Mouse (Mus musculus): ENCODE results near the gene Gpr68. TPM values are rescaled to one million over a fixed set of nuclear protein-coding genes. Genes with fewer than 3 reads are reported as not detected.

Gpr68 gene
- polyA plus RNA-seq, 1 experiment from 2014 or later: 0.55 TPM

DNA sequence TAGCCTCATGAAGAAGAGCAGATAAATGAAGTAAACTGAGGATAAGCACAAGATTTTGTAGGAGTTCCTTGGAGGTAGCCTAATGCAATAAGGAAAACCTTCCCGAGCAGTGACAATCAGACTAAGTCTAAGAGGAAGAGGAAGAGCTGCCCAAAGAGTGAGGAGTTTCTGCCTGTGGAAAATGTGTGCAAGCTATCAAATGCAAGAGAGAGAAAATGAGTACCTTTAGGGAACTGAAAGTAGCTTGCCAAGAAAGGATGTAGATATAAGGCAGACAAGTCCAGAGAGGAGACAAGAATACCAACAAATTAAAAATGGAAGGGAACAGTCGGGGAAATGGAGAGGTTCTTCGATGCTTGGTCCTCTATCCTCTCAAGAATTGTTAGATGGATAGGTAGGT, 22.4 kb downstream of the Gpr68 start:
- Histone ChIP-seq H3K4me2 (ENCODE audit: low read length) (no peak overlapping the region), H3K27me3 (replicated peaks; ENCODE audit: control insufficient read depth, insufficient read depth, low read length) (no peaks in the 10 kb centered on the region), H3K27ac (ENCODE audit: low read depth, low read length) (no peak overlapping the region), H3K4me3 (ENCODE audit: low read depth, low read length) (no peak overlapping the region), H3K9ac (ENCODE audit: low read length) (no peak overlapping the region), H3K9me3 (replicated peaks; ENCODE audit: control insufficient read depth, low read length) (no peaks in the 10 kb centered on the region), H3K36me3 (ENCODE audit: control insufficient read depth, insufficient read depth, low read length) (no peaks in the 10 kb centered on the region), H3K4me1 (ENCODE audit: control insufficient read depth, insufficient read depth, low read length) (no peaks in the 10 kb centered on the region)
- DNase-seq (ENCODE audit: low spot score): no peak
- ATAC-seq: no peak
- 93% methylated on average over 3 of the region's 3 CpGs for WGBS

DNA sequence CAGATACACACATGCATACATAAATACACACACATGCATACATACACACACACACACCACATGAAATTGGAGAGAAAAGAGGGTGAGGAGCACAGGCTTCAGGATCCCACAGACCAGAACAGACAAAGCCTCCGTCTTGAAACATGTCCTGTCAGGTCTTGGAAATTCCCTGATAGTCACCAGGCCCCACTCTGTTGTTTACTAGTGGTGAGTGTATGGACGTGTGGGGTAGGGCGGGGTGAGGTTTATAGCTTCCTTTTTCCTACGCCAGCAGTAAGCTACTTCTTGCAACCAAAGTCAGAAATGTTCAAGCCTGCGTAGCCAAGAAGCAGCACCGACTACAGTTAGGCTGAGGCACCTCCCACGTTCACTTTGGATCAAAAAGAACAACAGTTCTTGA, 24.8 kb downstream of the Gpr68 start:
- ATAC-seq (no peak), DNase-seq (ENCODE audit: low spot score) (no peak)
- Histone ChIP-seq H3K36me3 (ENCODE audit: control insufficient read depth, insufficient read depth, low read length) (no peaks in the 10 kb centered on the region), H3K9ac (ENCODE audit: low read length) (no peak overlapping the region), H3K4me3 (ENCODE audit: low read depth, low read length) (no peak overlapping the region), H3K27ac (ENCODE audit: low read depth, low read length) (no peak overlapping the region), H3K9me3 (replicated peaks; ENCODE audit: control insufficient read depth, low read length) (no peaks in the 10 kb centered on the region), H3K27me3 (replicated peaks; ENCODE audit: control insufficient read depth, insufficient read depth, low read length) (no peaks in the 10 kb centered on the region), H3K4me1 (ENCODE audit: control insufficient read depth, insufficient read depth, low read length) (no peaks in the 10 kb centered on the region), H3K4me2 (ENCODE audit: low read length) (no peak overlapping the region)
- whole genome bisulfite sequencing: 83% methylated on average over 7 of the region's 7 CpGs

GRCm38 (mm10) chr12:100878556-100878955, 29.4 kb downstream of the Gpr68 start:
- H3K9ac ChIP-seq (ENCODE audit: low read length): no peak overlapping the region
- WGBS: 94% methylated on average over 16 of the region's 16 CpGs
- H3K9me3 ChIP-seq (replicated peaks; ENCODE audit: control insufficient read depth, low read length): no peaks in the 10 kb centered on the region

GRCm38 (mm10) chr12:100877936-100878335, 30.1 kb downstream of the Gpr68 start:
- Histone ChIP-seq H3K4me3 (ENCODE audit: low read depth, low read length) (no peak overlapping the region), H3K4me2 (ENCODE audit: low read length) (no peak overlapping the region), H3K9ac (ENCODE audit: low read length) (no peak overlapping the region), H3K27ac (ENCODE audit: low read depth, low read length) (no peak overlapping the region), H3K9me3 (replicated peaks; ENCODE audit: control insufficient read depth, low read length) (no peaks in the 10 kb centered on the region), H3K4me1 (ENCODE audit: control insufficient read depth, insufficient read depth, low read length) (no peaks in the 10 kb centered on the region), H3K27me3 (replicated peaks; ENCODE audit: control insufficient read depth, insufficient read depth, low read length) (no peaks in the 10 kb centered on the region), H3K36me3 (ENCODE audit: control insufficient read depth, insufficient read depth, low read length) (no peaks in the 10 kb centered on the region)
- DNase-seq (ENCODE audit: low spot score) (no peak), ATAC-seq (no peak)
- 72% methylated on average over 6 of the region's 6 CpGs for WGBS

More at GRCm38 (mm10) chr12:100878556-100878955, 29.4 kb downstream of the Gpr68 start:
- Histone ChIP-seq H3K4me2 (ENCODE audit: low read length) (no peak overlapping the region), H3K36me3 (ENCODE audit: control insufficient read depth, insufficient read depth, low read length) (no peaks in the 10 kb centered on the region), H3K4me1 (ENCODE audit: control insufficient read depth, insufficient read depth, low read length) (no peaks in the 10 kb centered on the region), H3K4me3 (ENCODE audit: low read depth, low read length) (no peak overlapping the region), H3K27me3 (replicated peaks; ENCODE audit: control insufficient read depth, insufficient read depth, low read length) (no peaks in the 10 kb centered on the region), H3K27ac (ENCODE audit: low read depth, low read length) (no peak overlapping the region)
- no peak for DNase-seq (ENCODE audit: low spot score)
- no peak for ATAC-seq

- H3K4me3 ChIP-seq (ENCODE audit: low read depth, low read length): no peak overlapping the region
- no peaks in the 10 kb centered on the region for H3K4me1 ChIP-seq (ENCODE audit: control insufficient read depth, insufficient read depth, low read length)
- WGBS: 79% methylated on average over 5 of the region's 6 CpGs
- DNase-seq (ENCODE audit: low spot score) (no peak), ATAC-seq (no peak)
- H3K27ac ChIP-seq (ENCODE audit: low read depth, low read length): no peak overlapping the region
- no peak overlapping the region for H3K4me2 ChIP-seq (ENCODE audit: low read length)
- H3K9ac ChIP-seq (ENCODE audit: low read length): no peak overlapping the region
- H3K36me3 ChIP-seq (ENCODE audit: control insufficient read depth, insufficient read depth, low read length): no peaks in the 10 kb centered on the region
- no peaks in the 10 kb centered on the region for H3K27me3 ChIP-seq (replicated peaks; ENCODE audit: control insufficient read depth, insufficient read depth, low read length)
- no peaks in the 10 kb centered on the region for H3K9me3 ChIP-seq (replicated peaks; ENCODE audit: control insufficient read depth, low read length)
Observed at GRCm38 (mm10) chr12:100875960-100876359, 32.0 kb downstream of the Gpr68 start.

DNA sequence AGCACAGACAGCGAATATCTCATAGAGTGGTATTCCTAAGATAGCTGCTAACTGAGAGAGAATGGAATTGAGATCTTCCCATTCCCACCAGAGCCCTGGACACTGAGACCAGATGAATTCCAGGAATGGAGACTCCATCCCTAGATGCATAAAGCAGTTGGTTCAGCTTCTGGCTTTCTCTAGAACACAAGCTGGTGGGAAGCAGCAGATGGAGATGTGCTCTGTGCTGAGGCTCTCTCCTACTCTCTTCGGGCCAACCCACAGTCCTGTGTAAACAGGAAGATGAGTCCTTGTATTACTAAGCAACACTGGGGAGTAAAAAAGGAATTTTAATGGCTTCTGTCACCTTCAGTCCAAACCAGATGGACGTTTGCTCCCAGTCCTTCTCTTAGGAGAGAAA, 32.4 kb downstream of the Gpr68 start:
- ATAC-seq (no peak), DNase-seq (ENCODE audit: low spot score) (no peak)
- Histone ChIP-seq H3K4me2 (ENCODE audit: low read length) (no peak overlapping the region), H3K27ac (ENCODE audit: low read depth, low read length) (no peak overlapping the region), H3K4me3 (ENCODE audit: low read depth, low read length) (no peak overlapping the region), H3K9me3 (replicated peaks; ENCODE audit: control insufficient read depth, low read length) (no peaks in the 10 kb centered on the region), H3K36me3 (ENCODE audit: control insufficient read depth, insufficient read depth, low read length) (no peaks in the 10 kb centered on the region), H3K4me1 (ENCODE audit: control insufficient read depth, insufficient read depth, low read length) (no peaks in the 10 kb centered on the region), H3K9ac (ENCODE audit: low read length) (no peak overlapping the region), H3K27me3 (replicated peaks; ENCODE audit: control insufficient read depth, insufficient read depth, low read length) (no peaks in the 10 kb centered on the region)
- WGBS: 68% methylated on average over 3 of the region's 3 CpGs

- H3K9ac ChIP-seq (ENCODE audit: low read length): no peak overlapping the region
- H3K4me2 ChIP-seq (ENCODE audit: low read length): no peak overlapping the region
- no peak for DNase-seq (ENCODE audit: low spot score)
- no peak overlapping the region for H3K4me3 ChIP-seq (ENCODE audit: low read depth, low read length)
- no peaks in the 10 kb centered on the region for H3K9me3 ChIP-seq (replicated peaks; ENCODE audit: control insufficient read depth, low read length)
- no peaks in the 10 kb centered on the region for H3K27me3 ChIP-seq (replicated peaks; ENCODE audit: control insufficient read depth, insufficient read depth, low read length)
- ATAC-seq: no peak
- WGBS: 82% methylated on average over 3 of the region's 3 CpGs
- H3K36me3 ChIP-seq (ENCODE audit: control insufficient read depth, insufficient read depth, low read length): no peaks in the 10 kb centered on the region
- no peak overlapping the region for H3K27ac ChIP-seq (ENCODE audit: low read depth, low read length)
- H3K4me1 ChIP-seq (ENCODE audit: control insufficient read depth, insufficient read depth, low read length): no peaks in the 10 kb centered on the region
Observed at GRCm38 (mm10) chr12:100873612-100874011, 34.4 kb downstream of the Gpr68 start.

DNA sequence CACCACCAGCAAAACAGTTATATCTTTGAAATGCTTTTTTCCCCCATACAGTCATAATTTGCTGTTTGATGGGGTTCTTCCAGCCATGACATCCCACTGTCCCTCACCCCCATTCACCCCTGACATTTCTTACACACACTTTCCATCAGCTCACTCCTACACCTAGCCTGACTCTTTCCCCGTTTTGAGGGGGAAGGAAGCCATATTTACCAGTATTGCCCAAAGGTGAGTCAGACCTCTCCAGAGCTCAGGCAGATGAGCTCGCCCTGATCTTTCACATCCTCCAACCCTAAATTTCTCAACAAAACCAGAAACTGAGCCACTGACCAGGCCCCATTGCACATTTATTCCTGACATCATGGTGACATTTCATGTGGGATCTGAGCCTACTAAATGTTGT, 36.2 kb downstream of the Gpr68 start:
- Histone ChIP-seq H3K4me1 (ENCODE audit: control insufficient read depth, insufficient read depth, low read length) (peaks cover 4% of the 10 kb centered on the region; the same call in 1 of the 2 replicates), H3K4me2 (ENCODE audit: low read length) (no peak overlapping the region), H3K9me3 (replicated peaks; ENCODE audit: control insufficient read depth, low read length) (no peaks in the 10 kb centered on the region), H3K27ac (ENCODE audit: low read depth, low read length) (no peak overlapping the region), H3K27me3 (replicated peaks; ENCODE audit: control insufficient read depth, insufficient read depth, low read length) (no peaks in the 10 kb centered on the region), H3K36me3 (ENCODE audit: control insufficient read depth, insufficient read depth, low read length) (no peaks in the 10 kb centered on the region), H3K9ac (ENCODE audit: low read length) (no peak overlapping the region), H3K4me3 (ENCODE audit: low read depth, low read length) (no peak overlapping the region)
- no peak for DNase-seq (ENCODE audit: low spot score)
- ATAC-seq: no peak
- 90% methylated on average over 2 of the region's 2 CpGs for WGBS

DNA sequence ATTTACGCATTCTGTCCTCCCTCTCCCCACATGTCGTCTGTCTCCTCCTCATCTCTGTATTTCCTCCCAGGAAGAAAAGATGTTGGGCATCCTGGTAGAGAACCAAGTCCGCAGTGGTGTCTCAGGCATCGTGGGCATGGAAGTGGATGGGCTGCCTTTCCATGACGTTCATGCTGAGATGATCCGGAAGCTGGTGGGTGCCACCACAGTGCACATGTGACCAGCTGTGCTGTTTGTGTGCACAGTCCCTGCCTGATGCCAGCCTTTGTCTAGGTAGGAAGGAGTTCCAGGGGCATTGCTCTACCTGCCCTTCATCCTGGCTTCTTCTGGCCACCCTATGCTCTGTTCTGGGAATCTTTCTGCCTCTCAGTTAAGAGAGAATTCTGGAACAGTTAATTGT, 36.8 kb downstream of the Gpr68 start:
- Histone ChIP-seq H3K4me2 (ENCODE audit: low read length) (no peak overlapping the region), H3K9ac (ENCODE audit: low read length) (no peak overlapping the region), H3K27me3 (replicated peaks; ENCODE audit: control insufficient read depth, insufficient read depth, low read length) (no peaks in the 10 kb centered on the region), H3K27ac (ENCODE audit: low read depth, low read length) (no peak overlapping the region), H3K9me3 (replicated peaks; ENCODE audit: control insufficient read depth, low read length) (no peaks in the 10 kb centered on the region), H3K4me3 (ENCODE audit: low read depth, low read length) (no peak overlapping the region), H3K36me3 (ENCODE audit: control insufficient read depth, insufficient read depth, low read length) (no peaks in the 10 kb centered on the region), H3K4me1 (ENCODE audit: control insufficient read depth, insufficient read depth, low read length) (peaks cover 4% of the 10 kb centered on the region; the same call in 1 of the 2 replicates)
- DNase-seq (ENCODE audit: low spot score) (no peak), ATAC-seq (no peak)
- 93% methylated on average over 6 of the region's 6 CpGs for WGBS

Data from forebrain, embryonic 14.5 days (tissue).